Mouse (Mus musculus) MEL (cell line): ENCODE measurements around the gene Kif7. TPM values are rescaled to one million over a fixed set of nuclear protein-coding genes. Genes with fewer than 3 reads are reported as not detected.

ENCODE experiments used
- DNase-seq: peaks from one replicate; pipeline ENCODE4 v3.0.0; 2011; ENCODE audit warnings: low read depth, low spot score
- H3K27ac ChIP-seq: 2 replicates; pipeline ENCODE4 v1.5.1; 2012; ENCODE audit warnings: low read depth, mild to moderate bottlenecking, control low read depth, low read length, moderate library complexity; ENCODE audit not compliant: control insufficient read depth
- H3K27me3 ChIP-seq, 2 experiments: fragments of 150-350 bp in 1 of 2; sonication (generic) in 1 of 2; 2 replicates each; pipeline ENCODE4 v1.6.1; 2012; ENCODE audit warnings: low read length in 2 of 2, mild to moderate bottlenecking in 2 of 2, improper control_type of control experiment in 1 of 2, moderate library complexity in 1 of 2; ENCODE audit not compliant: insufficient read depth in 2 of 2, control insufficient read depth in 1 of 2
- H3K36me3 ChIP-seq, 2 experiments: 2 replicates each; pipeline ENCODE4 v1.6.1; 2012 to 2014; ENCODE audit warnings: low read length in 2 of 2, improper control_type of control experiment in 1 of 2, inconsistent platforms in 1 of 2, mild to moderate bottlenecking in 1 of 2; ENCODE audit not compliant: insufficient read depth in 2 of 2, control insufficient read depth in 1 of 2
- H3K4me1 ChIP-seq, 2 experiments: fragments of 150-350 bp in 1 of 2; sonication (generic) in 1 of 2; 2 replicates each; pipeline ENCODE4 v1.6.1; 2012; ENCODE audit warnings: low read length in 2 of 2, improper control_type of control experiment in 1 of 2, mild to moderate bottlenecking in 1 of 2; ENCODE audit not compliant: insufficient read depth in 2 of 2, control insufficient read depth in 1 of 2
- H3K4me3 ChIP-seq, 2 experiments: fragments of 150-350 bp in 1 of 2; sonication (generic) in 1 of 2; 2 replicates each; pipeline ENCODE4 v1.5.1; 2012; ENCODE audit warnings: low read depth in 2 of 2, low read length in 2 of 2, mild to moderate bottlenecking in 2 of 2, moderate library complexity in 2 of 2, control low read depth in 1 of 2, improper control_type of control experiment in 1 of 2; ENCODE audit not compliant: control insufficient read depth in 1 of 2, insufficient read depth in 1 of 2
- H3K79me2 ChIP-seq: 2 replicates; pipeline ENCODE4 v1.6.1; 2012; ENCODE audit warnings: mild to moderate bottlenecking, low read length, moderate library complexity; ENCODE audit not compliant: control insufficient read depth, poor library complexity, insufficient read depth
- H3K9ac ChIP-seq: 2 replicates; pipeline ENCODE4 v1.6.1; 2012; ENCODE audit warnings: low read depth, mild to moderate bottlenecking, control low read depth, low read length, moderate library complexity; ENCODE audit not compliant: control insufficient read depth, poor library complexity, severe bottlenecking
- H3K9me3 ChIP-seq: fragments of 150-350 bp; sonication (generic); replicated peaks from 2 replicates; pipeline ENCODE4 v1.6.1; 2012; ENCODE audit warnings: mild to moderate bottlenecking, low read length, improper control_type of control experiment, moderate library complexity; ENCODE audit not compliant: insufficient read depth
- CTCF ChIP-seq, 3 experiments: IDR thresholded peaks in 2 of 3; conservative IDR thresholded peaks in 1 of 3; 2 replicates each; pipeline ENCODE4 v1.5.1; 2011 to 2012; ENCODE audit warnings: low read length in 3 of 3, low read depth in 2 of 3, mild to moderate bottlenecking in 2 of 3, improper control_type of control experiment in 1 of 3, inconsistent platforms in 1 of 3, mixed read lengths in 1 of 3, moderate library complexity in 1 of 3; ENCODE audit not compliant: control insufficient read depth in 1 of 3, insufficient read depth in 1 of 3, poor library complexity in 1 of 3, severe bottlenecking in 1 of 3
- E2F4 ChIP-seq: IDR thresholded peaks from 2 replicates; pipeline ENCODE4 v1.6.1; 2011; ENCODE audit warnings: low read depth, low read length, improper control_type of control experiment, borderline replicate concordance
- ELF1 ChIP-seq: IDR thresholded peaks from 2 replicates; pipeline ENCODE4 v1.6.1; 2014; ENCODE audit warnings: low read depth, mild to moderate bottlenecking, inconsistent platforms, low read length, improper control_type of control experiment, moderate library complexity
- ETS1 ChIP-seq: IDR thresholded peaks from 2 replicates; pipeline ENCODE4 v1.6.1; 2012; ENCODE audit warnings: low read depth, mild to moderate bottlenecking, inconsistent platforms, low read length, improper control_type of control experiment, moderate library complexity
- GATA1 ChIP-seq: IDR thresholded peaks from 2 replicates; pipeline ENCODE4 v1.6.1; 2011; ENCODE audit warnings: low read depth, low read length, improper control_type of control experiment
- HCFC1 ChIP-seq: IDR thresholded peaks from 2 replicates; pipeline ENCODE4 v1.6.1; 2012; ENCODE audit warnings: low read depth, mild to moderate bottlenecking, inconsistent platforms, low read length, improper control_type of control experiment, moderate library complexity
- MAFK ChIP-seq: IDR thresholded peaks from 2 replicates; pipeline ENCODE4 v1.6.1; 2011; ENCODE audit warnings: low read depth, mild to moderate bottlenecking, low read length, improper control_type of control experiment, borderline replicate concordance
- MAX ChIP-seq: IDR thresholded peaks from 2 replicates; pipeline ENCODE4 v1.6.1; 2011; ENCODE audit warnings: low read length, improper control_type of control experiment
- MAZ ChIP-seq: IDR thresholded peaks from 2 replicates; pipeline ENCODE4 v1.6.1; 2012; ENCODE audit warnings: low read depth, mild to moderate bottlenecking, inconsistent platforms, low read length, improper control_type of control experiment
- MYB ChIP-seq: IDR thresholded peaks from 2 replicates; pipeline ENCODE4 v1.6.1; 2011; ENCODE audit warnings: mild to moderate bottlenecking, low read depth, low read length, improper control_type of control experiment
- NRF1 ChIP-seq: IDR thresholded peaks from 2 replicates; pipeline ENCODE4 v1.6.1; 2014; ENCODE audit warnings: low read depth, mild to moderate bottlenecking, inconsistent platforms, low read length, improper control_type of control experiment, moderate library complexity; ENCODE audit not compliant: poor library complexity, insufficient read depth, severe bottlenecking
- POLR2AphosphoS2 ChIP-seq: IDR thresholded peaks from 2 replicates; pipeline ENCODE4 v1.6.1; 2011; ENCODE audit warnings: low read length, improper control_type of control experiment
- POLR2AphosphoS5 ChIP-seq: IDR thresholded peaks from 2 replicates; pipeline ENCODE4 v1.6.1; 2012; ENCODE audit warnings: low read depth, borderline replicate concordance, mild to moderate bottlenecking, inconsistent platforms, low read length, moderate library complexity, mixed read lengths
- RAD21 ChIP-seq: IDR thresholded peaks from 2 replicates; pipeline ENCODE4 v1.6.1; 2011; ENCODE audit warnings: mild to moderate bottlenecking, low read depth, low read length, improper control_type of control experiment
- RCOR1 ChIP-seq: IDR thresholded peaks from 2 replicates; pipeline ENCODE4 v1.6.1; 2012; ENCODE audit warnings: low read depth, mild to moderate bottlenecking, inconsistent platforms, low read length, improper control_type of control experiment
- SMC3 ChIP-seq: IDR thresholded peaks from 2 replicates; pipeline ENCODE4 v1.6.1; 2011; ENCODE audit warnings: low read depth, low read length, improper control_type of control experiment
- TAL1 ChIP-seq: IDR thresholded peaks from 2 replicates; pipeline ENCODE4 v1.6.1; 2012; ENCODE audit warnings: mild to moderate bottlenecking, inconsistent platforms, low read length, moderate library complexity, mixed read lengths
- TBP ChIP-seq: IDR thresholded peaks from 2 replicates; pipeline ENCODE4 v1.8.0; 2011; ENCODE audit warnings: low read depth, low read length, improper control_type of control experiment
- USF2 ChIP-seq, 2 experiments: IDR thresholded peaks; 2 replicates each; pipeline ENCODE4 v1.6.1; 2011 to 2012; ENCODE audit warnings: improper control_type of control experiment in 2 of 2, low read length in 2 of 2, borderline replicate concordance in 1 of 2, inconsistent platforms in 1 of 2, low read depth in 1 of 2, mild to moderate bottlenecking in 1 of 2; ENCODE audit not compliant: insufficient read depth in 1 of 2
- ZC3H11A ChIP-seq: IDR thresholded peaks from 2 replicates; pipeline ENCODE4 v1.6.1; 2012; ENCODE audit warnings: low read depth, mild to moderate bottlenecking, inconsistent platforms, low read length, improper control_type of control experiment
- ZNF384 ChIP-seq: IDR thresholded peaks from 2 replicates; pipeline ENCODE4 v1.6.1; 2012; ENCODE audit warnings: low read depth, mild to moderate bottlenecking, inconsistent platforms, low read length, improper control_type of control experiment
- polyA plus RNA-seq, 2 experiments: library from polyadenylated mRNA; stranded (reverse) in 1 of 2; unstranded in 1 of 2; fragments of >175 nt in 1 of 2; fragments of >200 nt in 1 of 2; gene quantifications; 2 replicates each; pipeline versions ENCODE4 v1.2.1 to v1.2.4; 2012; ENCODE audit warnings: low replicate concordance in 2 of 2, low read depth in 1 of 2; ENCODE audit not compliant: insufficient read length in 2 of 2, insufficient read depth in 1 of 2, missing spikeins in 1 of 2
- total RNA-seq: library from RNA; depleted of rRNA; stranded (reverse); fragments of 300-350 nt; gene quantifications from 2 replicates; pipeline ENCODE4 v1.2.3, GENCODE M21; 2012

Kif7 gene
- total and polyA plus RNA-seq, 3 experiments = 13.1 to 15.6 TPM; not detected in 1

DNA sequence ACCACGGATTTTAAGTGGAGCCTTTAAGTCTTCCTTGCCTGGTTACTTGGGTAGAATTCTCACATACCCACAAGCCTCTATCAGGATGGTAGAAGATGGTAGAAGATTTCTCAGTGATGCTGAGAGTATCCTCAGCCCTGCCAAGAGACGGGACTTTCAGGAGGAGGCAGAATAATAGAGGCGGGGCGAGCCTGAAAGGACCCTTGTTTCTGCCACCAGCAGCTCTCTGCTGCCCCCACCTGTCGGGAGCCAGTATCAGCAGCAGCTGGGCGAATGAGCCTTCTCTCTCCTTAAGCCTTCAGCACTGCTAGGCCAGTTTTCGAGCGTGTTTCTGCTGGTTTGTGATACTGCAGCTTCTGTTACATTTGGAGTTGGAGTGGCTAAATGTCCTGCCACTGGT lies 13.6 kb upstream of the Kif7 start:
- no peaks in the 10 kb centered on the region for H3K36me3 ChIP-seq
- no peak overlapping the region; a peak in 1 of 4 replicates for H3K4me3 ChIP-seq
- H3K9me3 ChIP-seq = no peaks in the 10 kb centered on the region
- DNase-seq = peak; percentile 81
- TF ChIP-seq MAZ (no peak), SMC3 (peak; percentile 60), RAD21 (peak; percentile 81), ZC3H11A (0 out of 2 replicates have a peak, but pooled peaks have one; percentile 26), NRF1 (no peak), USF2 (IDR thresholded peaks at IDR 0.05; ENCODE audit: borderline replicate concordance in 1 of 2, insufficient read depth in 1 of 2, low read depth in 1 of 2, low read length in 2 of 2) (no peak), MYB (no peak), ZNF384 (no peak), TBP (0 out of 2 replicates have a peak, but pooled peaks have one; percentile 8), TAL1 (no peak), HCFC1 (no peak), CTCF (IDR thresholded peaks at IDR 0.05 in 2 of 3, conservative IDR thresholded peaks at IDR 0.05 in 1 of 3; ENCODE audit: control insufficient read depth in 1 of 3, insufficient read depth in 1 of 3, low read depth in 2 of 3, low read length in 3 of 3, poor library complexity in 1 of 3, severe bottlenecking in 1 of 3) (peak; percentile 90 to 97 (median 94))
- TF ChIP-seq, all 39 proteins: peak for 5
- peaks cover 0 to 12% of the 10 kb centered on the region in 2 experiments; a peak in 2 of 4 replicates for H3K4me1 ChIP-seq
- no peaks in the 10 kb centered on the region for H3K27me3 ChIP-seq
- 0 out of 2 replicates have a peak overlapping the region, but pooled peaks have one; percentile 15 for H3K9ac ChIP-seq
- no peak overlapping the region for H3K27ac ChIP-seq
- H3K79me2 ChIP-seq = no peaks in the 10 kb centered on the region

DNA sequence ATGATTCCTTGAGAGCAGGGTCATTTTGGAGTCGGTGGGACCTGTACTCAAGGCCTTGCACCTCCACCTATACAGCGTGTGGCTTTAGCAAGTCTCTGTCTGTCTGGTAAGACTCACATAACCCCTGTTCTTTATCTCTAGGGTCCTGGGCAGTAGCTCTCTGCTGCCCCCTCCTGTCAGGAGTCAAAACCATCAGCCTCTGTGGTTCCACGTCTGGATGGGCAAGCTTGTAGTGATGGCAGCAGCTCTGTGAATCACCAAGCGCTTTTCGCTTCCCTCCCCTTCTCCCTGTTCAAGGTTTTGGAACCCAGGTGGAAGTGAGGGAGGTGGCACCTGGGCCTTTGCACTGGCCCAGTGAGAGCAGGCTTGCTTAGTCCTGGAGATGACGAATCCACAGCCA lies 12.7 kb upstream of the Kif7 start:
- H3K4me3 ChIP-seq = peak overlapping the region in 1 of 2 experiments; percentile 9; a peak in 2 of 4 replicates

More for the DNA sequence above, 12.7 kb upstream of the Kif7 start:
- Histone ChIP-seq H3K27ac (no peak overlapping the region), H3K4me1 (peaks cover 0 to 12% of the 10 kb centered on the region in 2 experiments; a peak in 2 of 4 replicates), H3K9ac (peak overlapping the region; percentile 28; the same call in 1 of the 2 replicates), H3K36me3 (no peaks in the 10 kb centered on the region), H3K9me3 (no peaks in the 10 kb centered on the region), H3K79me2 (no peaks in the 10 kb centered on the region), H3K27me3 (no peaks in the 10 kb centered on the region)
- peak; percentile 91 for DNase-seq
- TF ChIP-seq ELF1 (no peak), POLR2AphosphoS2 (no peak), SMC3 (peak; percentile 69), POLR2AphosphoS5 (no peak), RAD21 (peak; percentile 75), ETS1 (no peak), E2F4 (no peak), TBP (no peak), MAZ (no peak), CTCF (IDR thresholded peaks at IDR 0.05 in 2 of 3, conservative IDR thresholded peaks at IDR 0.05 in 1 of 3; ENCODE audit: control insufficient read depth in 1 of 3, insufficient read depth in 1 of 3, low read depth in 2 of 3, low read length in 3 of 3, poor library complexity in 1 of 3, severe bottlenecking in 1 of 3) (peak; percentile 86 to 99 (median 97)), HCFC1 (no peak), MAX (no peak), MAFK (no peak), ZC3H11A (peak; percentile 21; the same call in 1 of the 2 replicates), RCOR1 (no peak), GATA1 (peak; percentile 70)
